Mouse (Mus musculus): ENCODE results near the gene Ugt1a6b.

The Ugt1a6b gene

GRCm38 (mm10) chr1:88261706-88262105 lies 158.7 kb downstream of the Ugt1a6b start:
- no peak for DNase-seq (ENCODE audit: low read depth, low spot score)

GRCm38 (mm10) chr1:88262255-88262654 lies 159.2 kb downstream of the Ugt1a6b start:
- peak; percentile 99 for DNase-seq (ENCODE audit: low read depth, low spot score)

GRCm38 (mm10) chr1:88262961-88263360 lies 159.9 kb downstream of the Ugt1a6b start:
- DNase-seq (ENCODE audit: low read depth, low spot score), result no peak

GRCm38 (mm10) chr1:88263778-88264177 lies 160.7 kb downstream of the Ugt1a6b start:
- no peak for DNase-seq (ENCODE audit: low read depth, low spot score)

GRCm38 (mm10) chr1:88264237-88264868 lies 161.3 kb downstream of the Ugt1a6b start:
- no peak for DNase-seq (ENCODE audit: low read depth, low spot score)

GRCm38 (mm10) chr1:88264869-88265240 lies 161.8 kb downstream of the Ugt1a6b start:
- no peak for DNase-seq (ENCODE audit: low read depth, low spot score)

GRCm38 (mm10) chr1:88266123-88266522 lies 163.1 kb downstream of the Ugt1a6b start:
- DNase-seq (ENCODE audit: low read depth, low spot score), result no peak

- DNase-seq (ENCODE audit: low read depth, low spot score), result no peak
Observed at GRCm38 (mm10) chr1:88267489-88267888, 164.4 kb downstream of the Ugt1a6b start.

GRCm38 (mm10) chr1:88268070-88268469 lies 165.0 kb downstream of the Ugt1a6b start:
- DNase-seq (ENCODE audit: low read depth, low spot score), result no peak
